Mouse (Mus musculus): ENCODE results near the gene Tspan9.

Tspan9 gene

GRCm38 (mm10) chr6:127978941-127979340, 164.5 kb downstream of the Tspan9 start:
- no peak for DNase-seq

GRCm38 (mm10) chr6:127976695-127977094, 166.7 kb downstream of the Tspan9 start:
- DNase-seq: no peak

GRCm38 (mm10) chr6:127974000-127974399, 169.4 kb downstream of the Tspan9 start:
- no peak for DNase-seq

- no peak for DNase-seq
Observed at GRCm38 (mm10) chr6:127973553-127973952, 169.8 kb downstream of the Tspan9 start.

GRCm38 (mm10) chr6:127971931-127972330, 171.5 kb downstream of the Tspan9 start:
- no peak for DNase-seq

- DNase-seq: no peak
Observed at GRCm38 (mm10) chr6:127970848-127971247, 172.5 kb downstream of the Tspan9 start.

GRCm38 (mm10) chr6:127970120-127970519, 173.3 kb downstream of the Tspan9 start:
- DNase-seq: peak; percentile 73 to 87

- no peak for DNase-seq
Observed at GRCm38 (mm10) chr6:127969709-127970108, 173.7 kb downstream of the Tspan9 start.

- no peak for DNase-seq
Observed at GRCm38 (mm10) chr6:127965497-127965896, 177.9 kb downstream of the Tspan9 start.

GRCm38 (mm10) chr6:127960203-127960602, 183.2 kb downstream of the Tspan9 start:
- DNase-seq: no peak

- DNase-seq: no peak
Observed at GRCm38 (mm10) chr6:127956172-127956571, 187.2 kb downstream of the Tspan9 start.

- no peak for DNase-seq
Observed at GRCm38 (mm10) chr6:127953071-127953470, 190.3 kb downstream of the Tspan9 start.

- DNase-seq: no peak
Observed at GRCm38 (mm10) chr6:127949885-127950284, 193.5 kb downstream of the Tspan9 start.

GRCm38 (mm10) chr6:127948656-127949055, 194.7 kb downstream of the Tspan9 start:
- no peak for DNase-seq

GRCm38 (mm10) chr6:127945725-127946124, 197.7 kb downstream of the Tspan9 start:
- DNase-seq: peak; percentile 64 to 77

GRCm38 (mm10) chr6:127942421-127942820, 201.0 kb downstream of the Tspan9 start:
- DNase-seq: no peak

GRCm38 (mm10) chr6:127935105-127935504, 208.3 kb downstream of the Tspan9 start:
- DNase-seq: no peak

- DNase-seq: peak; percentile 44 to 58
Observed at GRCm38 (mm10) chr6:127933841-127934240, 209.6 kb downstream of the Tspan9 start.

- DNase-seq: peak; percentile 47 to 56
Observed at GRCm38 (mm10) chr6:127932697-127933096, 210.7 kb downstream of the Tspan9 start.

- DNase-seq: no peak
Observed at GRCm38 (mm10) chr6:127928682-127929081, 214.7 kb downstream of the Tspan9 start.

GRCm38 (mm10) chr6:127925915-127926314, 217.5 kb downstream of the Tspan9 start:
- no peak for DNase-seq

- DNase-seq: no peak
Observed at GRCm38 (mm10) chr6:127924750-127925149, 218.6 kb downstream of the Tspan9 start.

- no peak for DNase-seq
Observed at GRCm38 (mm10) chr6:127923296-127923695, 220.1 kb downstream of the Tspan9 start.

GRCm38 (mm10) chr6:127921996-127922395, 221.4 kb downstream of the Tspan9 start:
- DNase-seq: no peak

- DNase-seq: peak; percentile 79 to 89
Observed at GRCm38 (mm10) chr6:127920652-127921051, 222.7 kb downstream of the Tspan9 start.

GRCm38 (mm10) chr6:127919491-127919890, 223.9 kb downstream of the Tspan9 start:
- DNase-seq: no peak

All from kidney, postnatal 25 days (tissue).